Mouse (Mus musculus) brain, embryonic 14.5 days (tissue): ENCODE results near the gene Lamb3.

Experiments
- CTCF ChIP-seq: fragments of 200-500 bp; IDR thresholded peaks from 2 replicates; pipeline ENCODE4 v1.5.1; 2012; ENCODE audit warnings: inconsistent platforms, mild to moderate bottlenecking, moderate library complexity, borderline replicate concordance; ENCODE audit not compliant: insufficient read depth, insufficient read length; ENCODE audit errors: extremely low read depth
- POLR2A ChIP-seq: fragments of 200-500 bp; IDR thresholded peaks from 2 replicates; pipeline ENCODE4 v1.6.1; 2012; ENCODE audit warnings: mild to moderate bottlenecking, inconsistent platforms, borderline replicate concordance; ENCODE audit not compliant: poor library complexity, insufficient read depth, insufficient read length, severe bottlenecking; ENCODE audit errors: extremely low read depth

DNA sequence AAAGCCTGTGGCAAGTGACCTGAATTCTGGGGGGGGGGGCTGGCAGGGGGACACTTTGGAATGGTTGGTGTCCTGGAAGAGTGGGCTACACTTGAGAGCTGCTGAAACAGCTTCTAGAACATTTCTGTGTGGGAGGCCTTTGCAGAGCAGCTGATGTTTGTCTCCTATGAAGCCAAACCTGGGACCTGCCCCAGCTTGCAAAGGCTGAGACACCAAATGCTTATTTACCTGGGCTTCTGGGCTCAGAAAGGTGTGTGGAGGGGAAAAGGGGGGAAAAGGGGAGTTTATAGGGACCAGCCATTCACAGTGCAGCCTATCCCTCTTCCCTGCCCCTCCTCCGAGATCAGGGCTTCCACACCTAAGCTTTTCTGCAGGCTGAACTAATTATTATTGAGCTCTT, 92.5 kb downstream of the Lamb3 start:
- TF ChIP-seq POLR2A (no peak), CTCF (no peak)
